Mouse (Mus musculus) ES-E14 (cell line): ENCODE data around the gene Efcab10.

Experiments
- CHD2 ChIP-seq: IDR thresholded peaks from 2 replicates; pipeline ENCODE4 v1.6.1; 2014; ENCODE audit warnings: mild to moderate bottlenecking, low read depth, low read length, inconsistent platforms
- HCFC1 ChIP-seq: IDR thresholded peaks from 2 replicates; pipeline ENCODE4 v1.6.1; 2012; ENCODE audit warnings: low read length, inconsistent platforms, borderline replicate concordance; ENCODE audit not compliant: insufficient read depth
- MAFK ChIP-seq: IDR thresholded peaks from 2 replicates; pipeline ENCODE4 v1.6.1; 2014; ENCODE audit warnings: mild to moderate bottlenecking, low read depth, low read length, inconsistent platforms; ENCODE audit not compliant: insufficient read depth
- ZC3H11A ChIP-seq: IDR thresholded peaks from 2 replicates; pipeline ENCODE4 v1.6.1; 2012; ENCODE audit warnings: low read depth, mild to moderate bottlenecking, inconsistent platforms, low read length, borderline replicate concordance
- ZNF384 ChIP-seq: IDR thresholded peaks from 2 replicates; pipeline ENCODE4 v1.6.1; 2012; ENCODE audit warnings: low read depth, low read length, inconsistent platforms

DNA sequence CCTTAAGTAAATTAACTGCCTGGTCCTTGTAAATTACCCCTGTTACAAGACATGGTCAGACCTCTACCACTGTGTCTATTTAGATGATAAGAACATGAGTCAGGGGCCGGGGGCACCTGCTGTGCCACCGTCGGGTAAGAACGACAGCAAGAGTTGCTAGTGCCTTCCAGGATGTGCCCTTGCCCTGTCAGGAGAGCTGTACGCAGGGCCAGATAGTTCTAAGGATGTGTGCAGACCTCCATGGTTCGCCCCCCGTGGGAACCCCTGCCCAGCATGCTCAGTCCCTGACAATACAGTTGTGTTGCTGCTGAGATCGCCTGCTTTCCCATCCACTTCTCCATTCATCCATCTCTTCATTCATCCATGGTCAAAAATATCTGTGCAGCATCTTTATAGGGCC, 29.5 kb upstream of the Efcab10 start:
- TF ChIP-seq MAFK (no peak), HCFC1 (no peak), CHD2 (no peak), ZC3H11A (no peak), ZNF384 (no peak)
